Mouse (Mus musculus) olfactory bulb, adult 2 months (tissue): Measurements from ENCODE around the gene Sart1.

Experiments
- CTCF ChIP-seq: fragments of 200-500 bp; IDR thresholded peaks from 2 replicates; pipeline ENCODE4 v1.5.1; 2012; ENCODE audit warnings: low read depth, mild to moderate bottlenecking, low read length, moderate library complexity; ENCODE audit not compliant: insufficient read depth
- POLR2A ChIP-seq: fragments of 200-500 bp; IDR thresholded peaks from 2 replicates; pipeline ENCODE4 v1.6.1; 2012; ENCODE audit warnings: mild to moderate bottlenecking, low read depth, low read length, moderate library complexity; ENCODE audit not compliant: insufficient read depth

GRCm38 (mm10) chr19:5364124-5364523, 24.4 kb downstream of the Sart1 start:
- no peak for TF ChIP-seq CTCF
- no peak for TF ChIP-seq POLR2A
